In the genomic region with DNA sequence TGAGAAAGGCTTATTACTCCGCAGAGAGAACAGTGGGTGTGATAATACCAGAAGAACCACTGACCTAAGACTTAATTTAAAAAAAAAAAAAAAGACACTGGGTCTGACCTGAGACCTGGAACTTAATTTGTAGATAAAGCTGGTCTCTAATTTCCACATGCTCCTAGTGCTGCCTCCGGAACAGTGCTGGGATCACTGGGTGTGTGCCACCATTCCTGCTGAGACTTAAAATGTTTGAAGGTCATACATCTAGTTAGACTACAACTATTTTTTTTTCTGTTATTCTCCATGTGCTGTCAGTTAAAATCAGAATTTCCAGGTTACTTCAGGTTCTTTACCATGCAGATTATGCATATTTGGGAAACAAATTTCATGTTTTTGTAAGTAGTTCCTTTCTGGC, we compare ENCODE assay signal across 10 mouse cellular contexts. TPM values are rescaled to one million over a fixed set of nuclear protein-coding genes. Genes with fewer than 3 reads are reported as not detected.
DNase-seq lines count a peak whose midpoint lies in the region; ATAC-seq and TF ChIP-seq lines count a peak whose summit lies in the region.
"Had no signal": no experiment of that assay in that cellular context is flagged by ENCODE, and none has a peak within 500 bp of the region (broad histone marks: within the 10 kb centered on the region; RNA-seq: fewer than 3 reads in every experiment).

No protein-coding gene starts in this region.

- H3K9ac ChIP-seq in heart, adult 2 months (ENCODE audit: low read depth, low read length) = no peak overlapping the region
- H3K9ac ChIP-seq in forebrain, embryonic 11.5 days (ENCODE audit: low read length) = peak overlapping the region; percentile 27; the same call in 1 of the 2 replicates
- peak overlapping the region; percentile 64; the same call in 1 of the 2 replicates for H3K9ac ChIP-seq in liver, embryonic 11.5 days (ENCODE audit: low read depth, low read length)

- peaks cover 71% of the 10 kb centered on the region for H3K79me3 ChIP-seq in C2C12 (ENCODE audit: low read depth)

- H3K4me2 ChIP-seq in forebrain, embryonic 11.5 days (ENCODE audit: low read depth, low read length, severe bottlenecking) = peak overlapping the region; percentile 59
- H3K4me2 ChIP-seq in liver, embryonic 11.5 days = peak overlapping the region; percentile 86

- peaks cover 19% of the 10 kb centered on the region for H3K4me1 ChIP-seq in heart, adult 2 months (ENCODE audit: control insufficient read depth, insufficient read depth, low read length)
- peaks cover 3% of the 10 kb centered on the region; the same call in 1 of the 2 replicates for H3K4me1 ChIP-seq in forebrain, embryonic 11.5 days (replicated peaks; ENCODE audit: control insufficient read depth, insufficient read depth, low read length)
- H3K4me1 ChIP-seq in liver, embryonic 11.5 days (replicated peaks; ENCODE audit: control insufficient read depth, insufficient read depth, low read length) = peaks cover 15% of the 10 kb centered on the region

- 0% methylated on average over 2 of the region's 2 CpGs for WGBS in heart, adult 2 months
- WGBS in forebrain, embryonic 11.5 days = 77% methylated on average over 2 of the region's 2 CpGs
- 52% methylated on average over 2 of the region's 2 CpGs for WGBS in liver, embryonic 11.5 days

- DNase-seq in heart, adult 2 months = no peak
- no peak for DNase-seq in heart, adult 8-10 months (ENCODE audit: low spot score)
- no peak for DNase-seq in forebrain, embryonic 11.5 days (ENCODE audit: low spot score)
- DNase-seq in liver, embryonic 11.5 days (ENCODE audit: low spot score) = no peak
- DNase-seq in left cerebral cortex, adult 8-10 months (ENCODE audit: low spot score in 2 of 2) = no peak
- DNase-seq in Muller cell, postnatal 12 days (ENCODE audit: inconsistent ontology term) = no peak
- no peak for DNase-seq in cerebellum, adult 18-20 months
- DNase-seq: B cell, adult 2 months; cerebellum, postnatal 36 days had no signal

- no peak for TF ChIP-seq CTCF in heart, adult 2 months (IDR thresholded peaks at IDR 0.05)
- no peak for TF ChIP-seq CTCF in C2C12 (IDR thresholded peaks at IDR 0.05; ENCODE audit: control insufficient read depth, insufficient read depth, insufficient read length)

- ATAC-seq in forebrain, embryonic 11.5 days (replicated peaks; ENCODE audit: low FRiP score) = no peak
- no peak for ATAC-seq in liver, embryonic 11.5 days (replicated peaks; ENCODE audit: low FRiP score)

- H3K27ac ChIP-seq in heart, adult 2 months = peak overlapping the region; percentile 53
- H3K27ac ChIP-seq in forebrain, embryonic 11.5 days (ENCODE audit: low read depth, low read length) = no peak overlapping the region
- H3K27ac ChIP-seq in liver, embryonic 11.5 days (ENCODE audit: low read depth, low read length) = 0 out of 2 replicates have a peak overlapping the region, but pooled peaks have one; percentile 28

- H3K36me3 ChIP-seq in heart, adult 2 months (ENCODE audit: control insufficient read depth, insufficient read depth, low read length) = peaks cover 53% of the 10 kb centered on the region
- peaks cover 19% of the 10 kb centered on the region for H3K36me3 ChIP-seq in C2C12 (ENCODE audit: control insufficient read depth, insufficient read depth)
- no peaks in the 10 kb centered on the region for H3K36me3 ChIP-seq in forebrain, embryonic 11.5 days (ENCODE audit: control insufficient read depth, insufficient read depth, low read length)
- H3K36me3 ChIP-seq in liver, embryonic 11.5 days (ENCODE audit: control insufficient read depth, insufficient read depth, low read length) = peaks cover under 1% of the 10 kb centered on the region; the same call in 1 of the 2 replicates

- H3K9me3 ChIP-seq in forebrain, embryonic 11.5 days (ENCODE audit: control insufficient read depth, low read length) = no peaks in the 10 kb centered on the region
- H3K9me3 ChIP-seq in liver, embryonic 11.5 days (ENCODE audit: control insufficient read depth, low read length) = no peaks in the 10 kb centered on the region

- H3K27me3 ChIP-seq in heart, adult 2 months (ENCODE audit: control insufficient read depth, insufficient read depth, low read length) = no peaks in the 10 kb centered on the region
- no peaks in the 10 kb centered on the region for H3K27me3 ChIP-seq in C2C12 (ENCODE audit: control insufficient read depth, insufficient read depth, insufficient read length)
- no peaks in the 10 kb centered on the region for H3K27me3 ChIP-seq in forebrain, embryonic 11.5 days (ENCODE audit: control insufficient read depth, insufficient read depth, low read length)
- H3K27me3 ChIP-seq in liver, embryonic 11.5 days (replicated peaks; ENCODE audit: control insufficient read depth, insufficient read depth, low read length) = no peaks in the 10 kb centered on the region

- no peak for TF ChIP-seq EP300 in heart, adult 2 months (IDR thresholded peaks at IDR 0.05; ENCODE audit: insufficient read depth, low read depth, low read length)

- H3K79me2 ChIP-seq in heart, adult 2 months (replicated peaks; ENCODE audit: control insufficient read depth, insufficient read depth, low read length) = peaks cover 8% of the 10 kb centered on the region
- peaks cover 94% of the 10 kb centered on the region for H3K79me2 ChIP-seq in C2C12 (ENCODE audit: control insufficient read depth, insufficient read depth)

- no peak overlapping the region for H3ac ChIP-seq in C2C12 (ENCODE audit: control insufficient read depth, insufficient read length, low read depth)

- H3K4me3 ChIP-seq in heart, adult 2 months = peak overlapping the region; percentile 100
- H3K4me3 ChIP-seq in C2C12 (ENCODE audit: insufficient read depth, poor library complexity, severe bottlenecking) = peak overlapping the region; percentile 73
- H3K4me3 ChIP-seq in forebrain, embryonic 11.5 days (ENCODE audit: low read depth, low read length) = peak overlapping the region; percentile 90
- H3K4me3 ChIP-seq in liver, embryonic 11.5 days (ENCODE audit: low read depth, low read length) = peak overlapping the region; percentile 83

- intact Hi-C loops in heart, adult 2 months (cut with DNase I) = loop anchor here (2.0 kb wide), 1 partner anchor 31 kb away; a partner anchor contains a TSS

- TF ChIP-seq POLR2A in heart, adult 2 months (IDR thresholded peaks at IDR 0.05; ENCODE audit: insufficient read depth, low read depth, low read length) = no peak

TF ChIP-seq in C2C12, 6 proteins besides CTCF, POLR2A, EP300 and RAD21:
- no peak for TF ChIP-seq CEBPB (IDR thresholded peaks at IDR 0.05; ENCODE audit: low read depth)

RNA-seq across cellular contexts. Expression of a gene that starts 2.2 kb away (rescaled TPM):
- 10 to 100 TPM; 50.5 to 52.8 TPM for total RNA-seq in heart, adult 2 months (2021)
- polyA plus RNA-seq in heart, adult 2 months (2012; rRNA removed) = 64.8 and 82.4 TPM in 2 replicates
- 10 to 100 TPM; 66.6 to 85.9 (median 81.5) TPM for total RNA-seq in heart, adult 8-10 months (2022)
- polyA plus RNA-seq in C2C12 (2012; fragmentation: generic; extraction: Trizol) = 13.7 TPM
- 20.8 and 25.5 TPM in 2 replicates for polyA plus RNA-seq in forebrain, embryonic 11.5 days (2014; fragmentation: Nextera tagmentation; extraction: Ambion mirVana)
- 14.9 and 16.1 TPM in 2 replicates for polyA plus RNA-seq in liver, embryonic 11.5 days (2014; fragmentation: Nextera tagmentation; extraction: Ambion mirVana)
- 10 to 100 TPM; 37.0 to 40.4 (median 39.4) TPM for total RNA-seq in left cerebral cortex, adult 8-10 months (2022)

RNA-seq across cellular contexts. Expression of a gene that starts 2.2 kb away (rescaled TPM):
- total RNA-seq in heart, adult 2 months (2021) = 100 to 1,000 TPM; 216 to 234 TPM
- 110 and 266 TPM in 2 replicates for polyA plus RNA-seq in heart, adult 2 months (2012; rRNA removed)
- total RNA-seq in heart, adult 8-10 months (2022) = 100 to 1,000 TPM; 196 to 229 (median 224) TPM
- 300 TPM for polyA plus RNA-seq in C2C12 (2012; fragmentation: generic; extraction: Trizol)
- 298 and 303 TPM in 2 replicates for polyA plus RNA-seq in forebrain, embryonic 11.5 days (2014; fragmentation: Nextera tagmentation; extraction: Ambion mirVana)
- polyA plus RNA-seq in liver, embryonic 11.5 days (2014; fragmentation: Nextera tagmentation; extraction: Ambion mirVana) = 254 and 264 TPM in 2 replicates
- total RNA-seq in left cerebral cortex, adult 8-10 months (2022) = 100 to 1,000 TPM; 164 to 176 (median 168) TPM

RNA-seq across cellular contexts. Expression of a gene that starts 11.5 kb away (rescaled TPM):
- 1 to 10 TPM; 4.0 to 4.6 TPM for total RNA-seq in heart, adult 2 months (2021)
- polyA plus RNA-seq in heart, adult 2 months (2012; rRNA removed) = 4.8 and 9.2 TPM in 2 replicates
- 1 to 10 TPM; 3.8 to 6.5 (median 4.9) TPM for total RNA-seq in heart, adult 8-10 months (2022)
- polyA plus RNA-seq in C2C12 (2012; fragmentation: generic; extraction: Trizol) = 0.71 TPM
- polyA plus RNA-seq in forebrain, embryonic 11.5 days (2014; fragmentation: Nextera tagmentation; extraction: Ambion mirVana) = 25.1 and 25.9 TPM in 2 replicates
- 16.0 and 16.5 TPM in 2 replicates for polyA plus RNA-seq in liver, embryonic 11.5 days (2014; fragmentation: Nextera tagmentation; extraction: Ambion mirVana)
- 10 to 100 TPM; 26.3 to 32.2 (median 28.2) TPM for total RNA-seq in left cerebral cortex, adult 8-10 months (2022)

RNA-seq across cellular contexts. Expression of a gene that starts 17.9 kb away (rescaled TPM):
- 10 to 100 TPM; 21.0 to 21.5 TPM for total RNA-seq in heart, adult 2 months (2021)
- 24.1 and 37.1 TPM in 2 replicates for polyA plus RNA-seq in heart, adult 2 months (2012; rRNA removed)
- total RNA-seq in heart, adult 8-10 months (2022) = 10 to 100 TPM; 23.0 to 32.5 (median 28.5) TPM
- polyA plus RNA-seq in C2C12 (2012; fragmentation: generic; extraction: Trizol) = 24.6 TPM
- polyA plus RNA-seq in forebrain, embryonic 11.5 days (2014; fragmentation: Nextera tagmentation; extraction: Ambion mirVana) = 46.8 and 61.8 TPM in 2 replicates
- 11.3 and 13.9 TPM in 2 replicates for polyA plus RNA-seq in liver, embryonic 11.5 days (2014; fragmentation: Nextera tagmentation; extraction: Ambion mirVana)
- 100 to 1,000 TPM; 133 to 145 (median 139) TPM for total RNA-seq in left cerebral cortex, adult 8-10 months (2022)

RNA-seq across cellular contexts. Expression of a gene that starts 30.6 kb away (rescaled TPM):
- total RNA-seq in heart, adult 2 months (2021) = 100 to 1,000 TPM in 1 of 2 experiments, 10 to 100 TPM in 1; 92.2 to 130 TPM
- 212 and 327 TPM in 2 replicates for polyA plus RNA-seq in heart, adult 2 months (2012; rRNA removed)
- 100 to 1,000 TPM in 1 of 4 experiments, 10 to 100 TPM in 3; 67.6 to 101 (median 81.7) TPM for total RNA-seq in heart, adult 8-10 months (2022)
- polyA plus RNA-seq in C2C12 (2012; fragmentation: generic; extraction: Trizol) = 667 TPM
- polyA plus RNA-seq in forebrain, embryonic 11.5 days (2014; fragmentation: Nextera tagmentation; extraction: Ambion mirVana) = 740 and 778 TPM in 2 replicates
- polyA plus RNA-seq in liver, embryonic 11.5 days (2014; fragmentation: Nextera tagmentation; extraction: Ambion mirVana) = 2,990 and 3,052 TPM in 2 replicates
- 100 to 1,000 TPM in 3 of 4 experiments, 10 to 100 TPM in 1; 97.3 to 121 (median 112) TPM for total RNA-seq in left cerebral cortex, adult 8-10 months (2022)
